Mouse (Mus musculus): Measurements from ENCODE around the gene D330020A13Rik. TPM values are rescaled to one million over a fixed set of nuclear protein-coding genes. Genes with fewer than 3 reads are reported as not detected.

D330020A13Rik gene
- polyA plus RNA-seq, 1 experiment from 2014 or later: not detected

- Histone ChIP-seq H3K9me3 (ENCODE audit: control insufficient read depth, low read length) (no peaks in the 10 kb centered on the region), H3K4me1 (replicated peaks; ENCODE audit: control insufficient read depth, insufficient read depth, low read length) (no peaks in the 10 kb centered on the region), H3K4me3 (ENCODE audit: low read depth, low read length) (no peak overlapping the region), H3K36me3 (ENCODE audit: control insufficient read depth, insufficient read depth, low read length) (no peaks in the 10 kb centered on the region), H3K4me2 (ENCODE audit: low read depth, low read length, severe bottlenecking) (no peak overlapping the region), H3K9ac (ENCODE audit: low read length) (no peak overlapping the region), H3K27ac (ENCODE audit: low read depth, low read length) (no peak overlapping the region), H3K27me3 (ENCODE audit: control insufficient read depth, insufficient read depth, low read length) (no peaks in the 10 kb centered on the region)
- 79% methylated on average over 9 of the region's 9 CpGs for WGBS
- no peak for DNase-seq (ENCODE audit: low spot score)
- ATAC-seq (replicated peaks; ENCODE audit: low FRiP score): no peak
These were observed 15.2 kb downstream of the D330020A13Rik start for GRCm38 (mm10) chr6:120309338-120309737.

- DNase-seq (ENCODE audit: low spot score) (no peak), ATAC-seq (replicated peaks; ENCODE audit: low FRiP score) (no peak)
- no peak overlapping the region for H3K4me3 ChIP-seq (ENCODE audit: low read depth, low read length)
- no peak overlapping the region for H3K27ac ChIP-seq (ENCODE audit: low read depth, low read length)
- H3K4me1 ChIP-seq (replicated peaks; ENCODE audit: control insufficient read depth, insufficient read depth, low read length): no peaks in the 10 kb centered on the region
- H3K9me3 ChIP-seq (ENCODE audit: control insufficient read depth, low read length): no peaks in the 10 kb centered on the region
- no peak overlapping the region for H3K4me2 ChIP-seq (ENCODE audit: low read depth, low read length, severe bottlenecking)
- no peak overlapping the region for H3K9ac ChIP-seq (ENCODE audit: low read length)
- no peaks in the 10 kb centered on the region for H3K27me3 ChIP-seq (ENCODE audit: control insufficient read depth, insufficient read depth, low read length)
- 77% methylated on average over 3 of the region's 3 CpGs for WGBS
- no peaks in the 10 kb centered on the region for H3K36me3 ChIP-seq (ENCODE audit: control insufficient read depth, insufficient read depth, low read length)
These were observed 15.6 kb downstream of the D330020A13Rik start for GRCm38 (mm10) chr6:120309787-120310186.

- ATAC-seq (replicated peaks; ENCODE audit: low FRiP score): no peak
- no peaks in the 10 kb centered on the region for H3K27me3 ChIP-seq (ENCODE audit: control insufficient read depth, insufficient read depth, low read length)
- DNase-seq (ENCODE audit: low spot score): no peak
- H3K4me2 ChIP-seq (ENCODE audit: low read depth, low read length, severe bottlenecking): no peak overlapping the region
- no peaks in the 10 kb centered on the region for H3K4me1 ChIP-seq (replicated peaks; ENCODE audit: control insufficient read depth, insufficient read depth, low read length)
- H3K27ac ChIP-seq (ENCODE audit: low read depth, low read length): no peak overlapping the region
- 78% methylated on average over 5 of the region's 5 CpGs for WGBS
- H3K36me3 ChIP-seq (ENCODE audit: control insufficient read depth, insufficient read depth, low read length): no peaks in the 10 kb centered on the region
- H3K9ac ChIP-seq (ENCODE audit: low read length): no peak overlapping the region
- H3K4me3 ChIP-seq (ENCODE audit: low read depth, low read length): no peak overlapping the region
- no peaks in the 10 kb centered on the region for H3K9me3 ChIP-seq (ENCODE audit: control insufficient read depth, low read length)
These were observed 18.3 kb downstream of the D330020A13Rik start for GRCm38 (mm10) chr6:120312443-120312842.

GRCm38 (mm10) chr6:120318303-120318940, 24.3 kb downstream of the D330020A13Rik start:
- no peak overlapping the region for H3K27ac ChIP-seq (ENCODE audit: low read depth, low read length)
- H3K4me1 ChIP-seq (replicated peaks; ENCODE audit: control insufficient read depth, insufficient read depth, low read length): no peaks in the 10 kb centered on the region
- H3K4me3 ChIP-seq (ENCODE audit: low read depth, low read length): no peak overlapping the region
- H3K36me3 ChIP-seq (ENCODE audit: control insufficient read depth, insufficient read depth, low read length): no peaks in the 10 kb centered on the region
- ATAC-seq (replicated peaks; ENCODE audit: low FRiP score) (no peak), DNase-seq (ENCODE audit: low spot score) (no peak)
- H3K9me3 ChIP-seq (ENCODE audit: control insufficient read depth, low read length): no peaks in the 10 kb centered on the region
- WGBS: 81% methylated on average over 11 of the region's 11 CpGs
- no peak overlapping the region for H3K9ac ChIP-seq (ENCODE audit: low read length)
- H3K4me2 ChIP-seq (ENCODE audit: low read depth, low read length, severe bottlenecking): no peak overlapping the region
- no peaks in the 10 kb centered on the region for H3K27me3 ChIP-seq (ENCODE audit: control insufficient read depth, insufficient read depth, low read length)

GRCm38 (mm10) chr6:120319129-120319528, 25.0 kb downstream of the D330020A13Rik start:
- H3K36me3 ChIP-seq (ENCODE audit: control insufficient read depth, insufficient read depth, low read length): no peaks in the 10 kb centered on the region
- H3K9me3 ChIP-seq (ENCODE audit: control insufficient read depth, low read length): no peaks in the 10 kb centered on the region
- no peaks in the 10 kb centered on the region for H3K4me1 ChIP-seq (replicated peaks; ENCODE audit: control insufficient read depth, insufficient read depth, low read length)
- no peak for ATAC-seq (replicated peaks; ENCODE audit: low FRiP score)
- H3K4me3 ChIP-seq (ENCODE audit: low read depth, low read length): no peak overlapping the region
- H3K4me2 ChIP-seq (ENCODE audit: low read depth, low read length, severe bottlenecking): no peak overlapping the region
- no peak for DNase-seq (ENCODE audit: low spot score)
- no peak overlapping the region for H3K9ac ChIP-seq (ENCODE audit: low read length)
- H3K27ac ChIP-seq (ENCODE audit: low read depth, low read length): no peak overlapping the region
- 93% methylated on average over 9 of the region's 9 CpGs for WGBS
- H3K27me3 ChIP-seq (ENCODE audit: control insufficient read depth, insufficient read depth, low read length): no peaks in the 10 kb centered on the region

- Histone ChIP-seq H3K27ac (ENCODE audit: low read depth, low read length) (no peak overlapping the region), H3K4me1 (replicated peaks; ENCODE audit: control insufficient read depth, insufficient read depth, low read length) (no peaks in the 10 kb centered on the region), H3K9ac (ENCODE audit: low read length) (no peak overlapping the region), H3K4me2 (ENCODE audit: low read depth, low read length, severe bottlenecking) (no peak overlapping the region), H3K36me3 (ENCODE audit: control insufficient read depth, insufficient read depth, low read length) (no peaks in the 10 kb centered on the region; the same call in 1 of the 2 replicates), H3K9me3 (ENCODE audit: control insufficient read depth, low read length) (no peaks in the 10 kb centered on the region), H3K27me3 (ENCODE audit: control insufficient read depth, insufficient read depth, low read length) (no peaks in the 10 kb centered on the region), H3K4me3 (ENCODE audit: low read depth, low read length) (no peak overlapping the region)
- ATAC-seq (replicated peaks; ENCODE audit: low FRiP score) (no peak), DNase-seq (ENCODE audit: low spot score) (no peak)
- WGBS: 74% methylated on average over 2 of the region's 2 CpGs
These were observed 26.2 kb downstream of the D330020A13Rik start for GRCm38 (mm10) chr6:120320369-120320768.

GRCm38 (mm10) chr6:120324295-120324927, 30.2 kb downstream of the D330020A13Rik start:
- H3K27ac ChIP-seq (ENCODE audit: low read depth, low read length): no peak overlapping the region
- H3K4me1 ChIP-seq (replicated peaks; ENCODE audit: control insufficient read depth, insufficient read depth, low read length): no peaks in the 10 kb centered on the region
- no peak overlapping the region for H3K4me2 ChIP-seq (ENCODE audit: low read depth, low read length, severe bottlenecking)
- WGBS: 31% methylated on average over 6 of the region's 6 CpGs
- no peak for ATAC-seq (replicated peaks; ENCODE audit: low FRiP score)
- no peaks in the 10 kb centered on the region; the same call in 1 of the 2 replicates for H3K36me3 ChIP-seq (ENCODE audit: control insufficient read depth, insufficient read depth, low read length)
- H3K9ac ChIP-seq (ENCODE audit: low read length): no peak overlapping the region
- H3K27me3 ChIP-seq (ENCODE audit: control insufficient read depth, insufficient read depth, low read length): no peaks in the 10 kb centered on the region
- DNase-seq (ENCODE audit: low spot score): peak; percentile 71
- no peak overlapping the region for H3K4me3 ChIP-seq (ENCODE audit: low read depth, low read length)
- no peaks in the 10 kb centered on the region for H3K9me3 ChIP-seq (ENCODE audit: control insufficient read depth, low read length)

GRCm38 (mm10) chr6:120332351-120332750, 38.2 kb downstream of the D330020A13Rik start:
- DNase-seq (ENCODE audit: low spot score) (no peak), ATAC-seq (replicated peaks; ENCODE audit: low FRiP score) (no peak)
- no peak overlapping the region for H3K4me2 ChIP-seq (ENCODE audit: low read depth, low read length, severe bottlenecking)
- no peaks in the 10 kb centered on the region for H3K4me1 ChIP-seq (replicated peaks; ENCODE audit: control insufficient read depth, insufficient read depth, low read length)
- no peak overlapping the region for H3K9ac ChIP-seq (ENCODE audit: low read length)
- H3K9me3 ChIP-seq (ENCODE audit: control insufficient read depth, low read length): no peaks in the 10 kb centered on the region
- H3K27ac ChIP-seq (ENCODE audit: low read depth, low read length): no peak overlapping the region
- H3K4me3 ChIP-seq (ENCODE audit: low read depth, low read length): no peak overlapping the region
- no peaks in the 10 kb centered on the region for H3K27me3 ChIP-seq (ENCODE audit: control insufficient read depth, insufficient read depth, low read length)
- H3K36me3 ChIP-seq (ENCODE audit: control insufficient read depth, insufficient read depth, low read length): peaks cover 3% of the 10 kb centered on the region; the same call in 1 of the 2 replicates
- WGBS: 89% methylated on average over 2 of the region's 2 CpGs

- Histone ChIP-seq H3K27me3 (ENCODE audit: control insufficient read depth, insufficient read depth, low read length) (no peaks in the 10 kb centered on the region), H3K4me1 (replicated peaks; ENCODE audit: control insufficient read depth, insufficient read depth, low read length) (no peaks in the 10 kb centered on the region), H3K4me2 (ENCODE audit: low read depth, low read length, severe bottlenecking) (no peak overlapping the region), H3K9me3 (ENCODE audit: control insufficient read depth, low read length) (no peaks in the 10 kb centered on the region), H3K27ac (ENCODE audit: low read depth, low read length) (no peak overlapping the region), H3K9ac (ENCODE audit: low read length) (no peak overlapping the region), H3K36me3 (ENCODE audit: control insufficient read depth, insufficient read depth, low read length) (peaks cover 7% of the 10 kb centered on the region; the same call in 1 of the 2 replicates), H3K4me3 (ENCODE audit: low read depth, low read length) (no peak overlapping the region)
- ATAC-seq (replicated peaks; ENCODE audit: low FRiP score) (no peak), DNase-seq (ENCODE audit: low spot score) (no peak)
- WGBS: 64% methylated on average over 1 of the region's 1 CpGs
These were observed 49.8 kb downstream of the D330020A13Rik start for GRCm38 (mm10) chr6:120343992-120344391.
